Mouse (Mus musculus) heart, embryonic 13.5 days (tissue): ENCODE measurements around the gene Mapk13. TPM values are rescaled to one million over a fixed set of nuclear protein-coding genes. Genes with fewer than 3 reads are reported as not detected.
"Not testable (repeated sequence)": the region's sequence is repeated elsewhere in the genome, so short reads cannot be mapped to it uniquely, and the experiment has no call there.

Source experiments
- ATAC-seq: fragments of 200-750 bp; cut with Nextera tagmentation; 2 replicates; pipeline ENCODE4 v1.8.0; 2017; ENCODE audit warnings: moderate TSS enrichment; ENCODE audit not compliant: insufficient number of reproducible peaks, low FRiP score, low TSS enrichment; ENCODE audit errors: extremely low read depth
- H3K27ac ChIP-seq: fragments of 300-500 bp; sonication (generic); replicated peaks from 2 replicates; pipeline ENCODE4 v1.5.1; 2015; ENCODE audit warnings: moderate library complexity, mild to moderate bottlenecking, inconsistent platforms
- H3K27me3 ChIP-seq: fragments of 300-500 bp; sonication (generic); replicated peaks from 2 replicates; pipeline ENCODE4 v1.6.1; 2015; ENCODE audit warnings: mild to moderate bottlenecking, inconsistent platforms
- H3K36me3 ChIP-seq: fragments of 300-500 bp; sonication (generic); 2 replicates; pipeline ENCODE4 v1.6.1; 2015; ENCODE audit warnings: mild to moderate bottlenecking, inconsistent platforms
- H3K4me1 ChIP-seq: fragments of 300-500 bp; sonication (generic); 2 replicates; pipeline ENCODE4 v1.6.1; 2015; ENCODE audit warnings: inconsistent platforms
- H3K4me2 ChIP-seq: fragments of 300-500 bp; sonication (generic); 2 replicates; pipeline ENCODE4 v1.6.1; 2015; ENCODE audit warnings: inconsistent platforms, mild to moderate bottlenecking, moderate library complexity
- H3K4me3 ChIP-seq: fragments of 300-500 bp; sonication (generic); 2 replicates; pipeline ENCODE4 v1.5.1; 2015; ENCODE audit warnings: moderate library complexity, mild to moderate bottlenecking, inconsistent platforms
- H3K9ac ChIP-seq: fragments of 300-500 bp; sonication (generic); 2 replicates; pipeline ENCODE4 v1.6.1; 2015; ENCODE audit warnings: inconsistent platforms, mild to moderate bottlenecking, moderate library complexity
- H3K9me3 ChIP-seq: fragments of 300-500 bp; sonication (generic); 2 replicates; pipeline ENCODE4 v1.6.1; 2016; ENCODE audit warnings: inconsistent platforms
- WGBS: fragments of 180-500 bp; shearing (Covaris S2); methylation state at CpG from one replicate; pipeline ENCODE4 v1.1.7; 2015; ENCODE audit warnings: mixed read lengths; 5-methylcytosine and 5-hydroxymethylcytosine counted together
- polyA plus RNA-seq: library from polyadenylated mRNA; unstranded; fragments of >200 nt; fragmentation: Nextera tagmentation; extraction: Ambion mirVana; gene quantifications from 2 replicates; pipeline ENCODE4 v1.2.1, GENCODE M21; 2015

The Mapk13 gene
- polyA plus RNA-seq, 1 experiment from 2014 or later: 7.1 TPM

GRCm38 (mm10) chr17:28750580-28750979, 18.5 kb upstream of the Mapk13 start:
- WGBS: 68% methylated on average over 6 of the region's 6 CpGs
- H3K9ac ChIP-seq: no peak overlapping the region
- 0 out of 2 replicates have a peak, but pooled peaks cover 3% of the 10 kb centered on the region for H3K4me1 ChIP-seq
- no peak overlapping the region for H3K4me3 ChIP-seq
- ATAC-seq: no peak
- no peak overlapping the region for H3K27ac ChIP-seq
- H3K9me3 ChIP-seq: no peaks in the 10 kb centered on the region
- H3K4me2 ChIP-seq: no peak overlapping the region
- peaks cover 34% of the 10 kb centered on the region for H3K36me3 ChIP-seq
- no peaks in the 10 kb centered on the region for H3K27me3 ChIP-seq

DNA sequence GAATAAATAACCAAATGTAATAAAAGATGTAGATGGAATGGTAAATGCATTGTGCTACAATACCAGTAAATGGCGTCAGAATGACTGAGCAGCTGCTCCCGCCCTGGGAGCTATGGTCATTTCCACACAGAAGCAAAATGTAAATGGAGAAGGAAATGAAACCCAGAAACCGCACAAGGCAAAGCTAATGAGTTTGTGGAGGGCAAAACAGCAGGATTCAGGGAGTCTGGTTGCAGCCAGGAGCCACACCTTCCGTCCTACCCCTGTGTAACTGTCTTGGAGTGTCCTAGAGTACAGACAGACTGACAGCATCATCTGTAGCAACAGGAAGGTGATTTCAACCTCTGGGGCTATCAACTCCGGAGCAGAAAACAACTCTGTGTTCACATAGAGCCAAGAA, 12.7 kb upstream of the Mapk13 start:
- no peak overlapping the region for H3K9ac ChIP-seq
- H3K27ac ChIP-seq: no peak overlapping the region
- no peaks in the 10 kb centered on the region for H3K9me3 ChIP-seq
- no peak overlapping the region for H3K4me3 ChIP-seq
- no peak for ATAC-seq
- peaks cover 3% of the 10 kb centered on the region; the same call in 1 of the 2 replicates for H3K27me3 ChIP-seq
- no peak overlapping the region for H3K4me2 ChIP-seq
- H3K4me1 ChIP-seq: no peaks in the 10 kb centered on the region
- H3K36me3 ChIP-seq: no peaks in the 10 kb centered on the region
- 61% methylated on average over 5 of the region's 5 CpGs for WGBS

GRCm38 (mm10) chr17:28757470-28757869, 11.6 kb upstream of the Mapk13 start:
- 58% methylated on average over 2 of the region's 2 CpGs for WGBS
- H3K27ac ChIP-seq: no peak overlapping the region

GRCm38 (mm10) chr17:28760736-28761312, 8.3 kb upstream of the Mapk13 start:
- 64% methylated on average over 8 of the region's 8 CpGs for WGBS
- Histone ChIP-seq H3K9ac (no peak overlapping the region), H3K27ac (no peak overlapping the region), H3K4me2 (no peak overlapping the region), H3K9me3 (no peaks in the 10 kb centered on the region), H3K4me3 (no peak overlapping the region), H3K4me1 (no peaks in the 10 kb centered on the region), H3K27me3 (peaks cover 8% of the 10 kb centered on the region; the same call in 1 of the 2 replicates), H3K36me3 (no peaks in the 10 kb centered on the region)
- no peak for ATAC-seq

More at GRCm38 (mm10) chr17:28757470-28757869, 11.6 kb upstream of the Mapk13 start:
- H3K9ac ChIP-seq: no peak overlapping the region
- H3K9me3 ChIP-seq: no peaks in the 10 kb centered on the region
- no peaks in the 10 kb centered on the region for H3K36me3 ChIP-seq
- H3K4me1 ChIP-seq: no peaks in the 10 kb centered on the region
- peaks cover 3% of the 10 kb centered on the region; the same call in 1 of the 2 replicates for H3K27me3 ChIP-seq
- no peak for ATAC-seq
- H3K4me2 ChIP-seq: no peak overlapping the region
- no peak overlapping the region for H3K4me3 ChIP-seq

- 18% methylated on average over 3 of the region's 3 CpGs for WGBS
- ATAC-seq: no peak
- no peaks in the 10 kb centered on the region for H3K36me3 ChIP-seq
These were observed 7.2 kb upstream of the Mapk13 start for GRCm38 (mm10) chr17:28761871-28762270.

GRCm38 (mm10) chr17:28766203-28766602, 2.9 kb upstream of the Mapk13 start:
- Histone ChIP-seq H3K4me1 (peaks cover 18% of the 10 kb centered on the region), H3K27me3 (peaks cover 45% of the 10 kb centered on the region), H3K4me3 (no peak overlapping the region), H3K4me2 (no peak overlapping the region), H3K9me3 (no peaks in the 10 kb centered on the region), H3K36me3 (no peaks in the 10 kb centered on the region), H3K27ac (no peak overlapping the region), H3K9ac (no peak overlapping the region)
- WGBS: 57% methylated on average over 3 of the region's 3 CpGs
- ATAC-seq: no peak; the same call in 1 of the 2 replicates

More at GRCm38 (mm10) chr17:28761871-28762270, 7.2 kb upstream of the Mapk13 start:
- Histone ChIP-seq H3K9ac (no peak overlapping the region), H3K27ac (no peak overlapping the region), H3K4me3 (no peak overlapping the region), H3K4me1 (no peaks in the 10 kb centered on the region), H3K27me3 (peaks cover 7% of the 10 kb centered on the region; the same call in 1 of the 2 replicates), H3K4me2 (no peak overlapping the region), H3K9me3 (no peaks in the 10 kb centered on the region)

DNA sequence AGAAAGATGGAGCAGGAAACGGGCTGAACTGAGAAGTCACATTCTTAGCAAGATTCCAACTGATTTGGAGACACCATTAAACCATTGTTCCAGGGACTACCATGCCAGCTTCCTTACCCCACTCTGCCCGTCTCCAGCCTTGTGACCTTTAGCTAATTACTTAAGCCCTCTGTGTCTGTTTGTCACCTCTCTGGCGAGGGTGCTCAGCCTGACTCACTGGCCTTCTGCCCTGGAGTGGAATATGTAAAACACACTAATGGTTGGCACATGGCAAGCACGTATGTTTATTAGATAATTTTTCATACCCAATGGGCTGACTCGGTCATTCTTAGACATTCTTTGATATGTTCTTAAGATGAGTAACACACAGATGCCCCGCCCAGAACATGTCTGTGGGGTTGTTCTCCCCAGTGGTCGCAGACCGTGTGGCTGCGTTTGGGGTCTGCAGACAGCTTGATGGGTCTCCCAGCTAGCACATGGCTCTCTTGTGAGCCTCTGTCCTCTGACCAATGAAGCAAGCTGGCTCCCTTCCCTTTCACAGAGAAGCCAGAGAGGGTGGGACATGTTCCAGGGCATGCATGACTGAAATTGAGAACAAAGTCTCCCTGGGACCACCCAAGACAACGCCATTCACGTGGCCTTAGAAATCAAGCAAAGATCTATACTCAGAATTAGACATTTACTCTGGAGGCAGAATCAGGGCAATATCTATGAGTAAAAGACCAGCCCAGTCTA, 2.1 kb upstream of the Mapk13 start:
- no peak for ATAC-seq
- H3K4me1 ChIP-seq: peaks cover 18% of the 10 kb centered on the region
- no peaks in the 10 kb centered on the region for H3K36me3 ChIP-seq
- no peak overlapping the region for H3K4me2 ChIP-seq
- H3K27me3 ChIP-seq: peaks cover 51% of the 10 kb centered on the region
- no peak overlapping the region for H3K9ac ChIP-seq
- H3K4me3 ChIP-seq: no peak overlapping the region
- no peaks in the 10 kb centered on the region for H3K9me3 ChIP-seq
- 73% methylated on average over 11 of the region's 11 CpGs for WGBS
- no peak overlapping the region for H3K27ac ChIP-seq

- Histone ChIP-seq H3K27me3 (peaks cover 46% of the 10 kb centered on the region), H3K9me3 (no peaks in the 10 kb centered on the region; the same call in 1 of the 2 replicates), H3K27ac (no peak overlapping the region), H3K36me3 (no peaks in the 10 kb centered on the region), H3K4me3 (peak overlapping the region; percentile 58), H3K4me2 (peak overlapping the region; percentile 90), H3K4me1 (peaks cover 18% of the 10 kb centered on the region), H3K9ac (peak overlapping the region; percentile 72)
- WGBS: 3% methylated on average over 24 of the region's 24 CpGs
- no peak; the same call in 1 of the 2 replicates for ATAC-seq
These were observed 851 bp downstream of the Mapk13 start for GRCm38 (mm10) chr17:28769875-28770421.

DNA sequence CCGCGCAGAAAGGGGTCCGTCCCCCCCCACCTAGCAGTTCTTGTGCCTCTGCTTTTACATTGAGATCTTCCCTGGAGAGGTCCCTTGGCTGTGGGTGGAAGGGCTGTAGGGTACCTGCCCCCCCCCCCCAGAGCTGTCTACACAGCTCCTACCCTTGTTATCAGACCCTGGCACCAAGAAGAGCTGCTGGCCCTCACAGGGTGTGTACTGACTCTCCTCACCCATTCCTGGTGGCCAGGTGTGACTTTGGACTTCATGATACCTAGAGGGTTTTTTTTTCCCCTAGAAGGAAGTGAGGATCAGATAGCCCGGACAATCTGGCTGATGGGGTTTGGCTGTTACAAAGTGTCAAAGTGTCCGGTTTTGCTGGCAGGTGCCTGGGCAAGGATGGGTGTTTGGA, 2.2 kb downstream of the Mapk13 start:
- Histone ChIP-seq H3K4me2 (no peak overlapping the region), H3K4me3 (no peak overlapping the region), H3K9me3 (no peaks in the 10 kb centered on the region; the same call in 1 of the 2 replicates), H3K27me3 (peaks cover 46% of the 10 kb centered on the region), H3K9ac (no peak overlapping the region), H3K27ac (no peak overlapping the region), H3K4me1 (peaks cover 18% of the 10 kb centered on the region), H3K36me3 (no peaks in the 10 kb centered on the region)
- no peak for ATAC-seq
- WGBS: 82% methylated on average over 5 of the region's 5 CpGs

- not testable (repeated sequence) for H3K4me3 ChIP-seq, H3K36me3 ChIP-seq, ATAC-seq, H3K27ac ChIP-seq, H3K9ac ChIP-seq, H3K4me2 ChIP-seq, H3K9me3 ChIP-seq
- Histone ChIP-seq H3K4me1 (peaks cover 13% of the 10 kb centered on the region), H3K27me3 (peaks cover 25% of the 10 kb centered on the region)
- WGBS: 94% methylated on average over 9 of the region's 9 CpGs
These were observed 5.2 kb downstream of the Mapk13 start for GRCm38 (mm10) chr17:28774303-28774702.

- WGBS: 78% methylated on average over 4 of the region's 4 CpGs
- no peak for ATAC-seq
These were observed 6.1 kb downstream of the Mapk13 start for GRCm38 (mm10) chr17:28775161-28775560.

More at GRCm38 (mm10) chr17:28775161-28775560, 6.1 kb downstream of the Mapk13 start:
- Histone ChIP-seq H3K27me3 (peaks cover 16% of the 10 kb centered on the region), H3K27ac (no peak overlapping the region), H3K4me2 (no peak overlapping the region), H3K9ac (no peak overlapping the region), H3K4me3 (no peak overlapping the region), H3K36me3 (no peaks in the 10 kb centered on the region), H3K4me1 (peaks cover 5% of the 10 kb centered on the region), H3K9me3 (no peaks in the 10 kb centered on the region; the same call in 1 of the 2 replicates)
